Mouse (Mus musculus): ENCODE data around the gene Kirrel2. TPM values are rescaled to one million over a fixed set of nuclear protein-coding genes. Genes with fewer than 3 reads are reported as not detected.
"Not testable (repeated sequence)": the region's sequence is repeated elsewhere in the genome, so short reads cannot be mapped to it uniquely, and the experiment has no call there.

Kirrel2 gene
- polyA plus RNA-seq (2016; fragmentation: Nextera tagmentation; extraction: Ambion mirVana), result 1.1 and 1.3 TPM in 2 replicates

DNA sequence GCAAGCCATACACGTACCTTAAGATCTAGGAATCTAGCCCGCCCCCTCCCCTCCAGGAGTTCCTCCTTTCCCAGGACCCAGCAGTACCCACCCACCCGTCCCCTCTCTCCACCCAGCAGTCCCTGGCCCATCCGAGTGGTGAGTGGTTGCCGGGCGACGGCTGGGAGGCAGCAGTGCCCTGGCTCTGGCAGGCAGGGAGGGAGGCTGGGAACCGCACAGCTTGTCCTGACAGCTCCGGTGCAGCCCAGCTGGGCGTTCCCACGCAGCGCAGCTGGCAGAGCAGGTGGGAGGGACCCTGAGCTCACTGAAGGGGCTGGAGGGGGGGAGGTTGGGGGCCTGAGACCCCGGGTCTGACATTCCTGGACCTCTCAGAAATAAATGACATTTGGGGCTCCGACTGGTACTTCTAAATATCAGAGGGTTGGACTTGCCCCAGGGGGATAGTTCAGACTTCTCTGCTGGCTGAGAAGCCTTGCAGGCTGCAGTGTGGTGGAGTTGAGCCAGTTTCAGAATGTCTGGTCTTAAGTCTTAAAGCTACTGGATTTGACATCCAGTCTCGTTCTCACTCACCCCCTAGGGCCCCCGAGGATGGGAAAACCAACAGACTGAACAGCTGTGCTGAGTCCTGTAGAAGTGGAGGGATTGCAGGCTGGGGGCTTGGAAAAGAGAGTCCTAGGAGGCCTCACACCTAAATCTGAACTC, at the start of gene Kirrel2, which contains the start of gene Nphs1:
Gene Kirrel2, minus strand, starts transcription at position 62 of the 702 bp plus-strand sequence.
Gene Nphs1, plus strand, starts transcription at position 687 of the 702 bp plus-strand sequence.
- peak within 1 kb of the TSS; percentile 32 for H3K4me2 ChIP-seq
- H3K9ac ChIP-seq, result 0 out of 2 replicates have a peak within 1 kb of the TSS, but pooled peaks have one; percentile 13
- peak within 1 kb of the TSS; percentile 1; the same call in 1 of the 2 replicates for H3K4me3 ChIP-seq
- 0 out of 2 replicates have a peak, but pooled peaks have one; percentile 11 for ATAC-seq (ENCODE audit: insufficient number of reproducible peaks, low FRiP score)
- no peak within 1 kb of the TSS for H3K27ac ChIP-seq (ENCODE audit: poor library complexity, severe bottlenecking)
- 3% methylated on average over 16 of the region's 16 CpGs for WGBS
- H3K27me3 ChIP-seq (replicated peaks), result peaks cover 99% of the 10 kb centered on the region
- no peaks in the 10 kb centered on the region for H3K36me3 ChIP-seq
- H3K9me3 ChIP-seq (replicated peaks), result 0 out of 2 replicates have a peak, but pooled peaks cover 8% of the 10 kb centered on the region
- no peaks in the 10 kb centered on the region; the same call in none of the 2 replicates for H3K4me1 ChIP-seq (replicated peaks)

- not testable (repeated sequence) for ATAC-seq (ENCODE audit: insufficient number of reproducible peaks, low FRiP score); H3K9ac ChIP-seq; H3K4me2 ChIP-seq; H3K4me3 ChIP-seq; H3K4me1 ChIP-seq (replicated peaks); H3K9me3 ChIP-seq (replicated peaks); H3K27ac ChIP-seq (ENCODE audit: poor library complexity, severe bottlenecking); H3K27me3 ChIP-seq (replicated peaks); H3K36me3 ChIP-seq
- 68% methylated on average over 5 of the region's 5 CpGs for WGBS
These were observed 43.7 kb upstream of the Kirrel2 start for GRCm38 (mm10) chr7:30501159-30501558.

DNA sequence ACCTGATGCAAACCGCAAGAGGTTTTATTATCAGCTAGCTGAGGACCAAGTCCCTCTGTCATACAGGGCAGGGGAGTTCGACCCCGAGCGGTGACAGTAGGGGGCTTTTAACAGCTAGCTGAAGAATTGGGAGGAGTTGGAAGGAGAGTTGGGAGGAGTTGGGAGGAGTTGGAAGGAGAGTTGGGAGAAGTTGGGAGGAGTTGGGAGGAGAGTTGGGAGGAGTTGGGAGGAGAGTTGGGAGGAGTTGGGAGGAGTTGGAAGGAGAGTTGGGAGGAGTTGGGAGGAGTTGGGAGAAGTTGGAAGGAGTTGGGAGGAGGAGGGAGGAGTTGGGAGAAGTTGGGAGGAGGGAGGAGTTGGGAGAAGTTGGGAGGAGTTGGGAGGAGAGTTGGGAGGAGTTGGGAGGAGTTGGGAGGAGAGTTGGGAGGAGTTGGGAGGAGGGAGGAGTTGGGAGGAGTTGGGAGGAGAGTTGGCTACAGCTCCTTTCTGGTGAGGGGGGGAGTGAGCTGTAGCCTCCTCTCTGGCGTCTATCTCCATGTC, 38.1 kb upstream of the Kirrel2 start:
- not testable (repeated sequence) for H3K4me1 ChIP-seq (replicated peaks); H3K9ac ChIP-seq; H3K27ac ChIP-seq (ENCODE audit: poor library complexity, severe bottlenecking); H3K9me3 ChIP-seq (replicated peaks); H3K36me3 ChIP-seq; H3K4me3 ChIP-seq; ATAC-seq (ENCODE audit: insufficient number of reproducible peaks, low FRiP score); H3K4me2 ChIP-seq
- 46% methylated on average over 5 of the region's 5 CpGs for WGBS
- peaks cover 28% of the 10 kb centered on the region for H3K27me3 ChIP-seq (replicated peaks)

- H3K4me3 ChIP-seq, result no peak within 1 kb of the TSS
- no peaks in the 10 kb centered on the region for H3K9me3 ChIP-seq (replicated peaks)
- no peak for ATAC-seq (ENCODE audit: insufficient number of reproducible peaks, low FRiP score)
- H3K27me3 ChIP-seq (replicated peaks), result peaks cover 44% of the 10 kb centered on the region
- H3K27ac ChIP-seq (ENCODE audit: poor library complexity, severe bottlenecking), result no peak within 1 kb of the TSS
- no peaks in the 10 kb centered on the region for H3K36me3 ChIP-seq
- no peak within 1 kb of the TSS for H3K9ac ChIP-seq
- H3K4me2 ChIP-seq, result no peak within 1 kb of the TSS
- H3K4me1 ChIP-seq (replicated peaks), result no peaks in the 10 kb centered on the region
- 54% methylated on average over 11 of the region's 11 CpGs for WGBS
These were observed 36.0 kb upstream of the Kirrel2 start, which contains the start of gene Prodh2 for GRCm38 (mm10) chr7:30493401-30493931. TSS of gene Prodh2 (plus strand) at chr7:30493622.

- peaks cover 44% of the 10 kb centered on the region for H3K27me3 ChIP-seq (replicated peaks)
- WGBS, result 20% methylated on average over 4 of the region's 4 CpGs
- H3K36me3 ChIP-seq, result no peaks in the 10 kb centered on the region
- H3K4me2 ChIP-seq, result no peak overlapping the region
- H3K9me3 ChIP-seq (replicated peaks), result no peaks in the 10 kb centered on the region
- H3K4me3 ChIP-seq, result no peak overlapping the region
- no peak overlapping the region for H3K9ac ChIP-seq
- ATAC-seq (ENCODE audit: insufficient number of reproducible peaks, low FRiP score), result no peak
- no peak overlapping the region for H3K27ac ChIP-seq (ENCODE audit: poor library complexity, severe bottlenecking)
- no peaks in the 10 kb centered on the region for H3K4me1 ChIP-seq (replicated peaks)
These were observed 35.3 kb upstream of the Kirrel2 start for GRCm38 (mm10) chr7:30492765-30493164.

DNA sequence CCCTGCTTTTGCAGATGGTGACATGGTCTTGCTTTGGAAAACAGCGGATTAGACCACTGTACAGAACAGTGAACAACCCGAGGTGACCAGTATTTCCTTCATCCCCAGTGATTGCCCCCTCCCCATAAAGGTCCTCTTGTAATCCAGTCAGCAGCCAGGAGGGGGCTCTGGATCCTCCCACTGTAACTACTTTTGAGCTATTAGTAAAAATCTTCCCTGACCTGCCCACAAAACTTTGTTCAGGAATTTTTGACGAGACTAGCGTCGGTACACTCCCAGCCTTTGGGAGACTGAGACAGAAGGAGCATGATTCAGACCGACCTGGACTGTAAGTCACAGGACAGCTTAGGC, 33.4 kb upstream of the Kirrel2 start:
- WGBS, result 15% methylated on average over 6 of the region's 6 CpGs
- no peak overlapping the region for H3K27ac ChIP-seq (ENCODE audit: poor library complexity, severe bottlenecking)
- H3K27me3 ChIP-seq (replicated peaks), result peaks cover 40% of the 10 kb centered on the region
- H3K36me3 ChIP-seq, result no peaks in the 10 kb centered on the region
- no peak overlapping the region for H3K4me3 ChIP-seq
- H3K4me1 ChIP-seq (replicated peaks), result no peaks in the 10 kb centered on the region
- H3K9me3 ChIP-seq (replicated peaks), result no peaks in the 10 kb centered on the region
- H3K9ac ChIP-seq, result no peak overlapping the region
- H3K4me2 ChIP-seq, result no peak overlapping the region
- ATAC-seq (ENCODE audit: insufficient number of reproducible peaks, low FRiP score), result no peak

GRCm38 (mm10) chr7:30490251-30490956, 32.9 kb upstream of the Kirrel2 start:
- no peaks in the 10 kb centered on the region for H3K4me1 ChIP-seq (replicated peaks)
- 24% methylated on average over 16 of the region's 16 CpGs for WGBS
- no peak overlapping the region for H3K4me2 ChIP-seq
- peaks cover 40% of the 10 kb centered on the region for H3K27me3 ChIP-seq (replicated peaks)
- H3K4me3 ChIP-seq, result no peak overlapping the region
- H3K9me3 ChIP-seq (replicated peaks), result no peaks in the 10 kb centered on the region
- H3K27ac ChIP-seq (ENCODE audit: poor library complexity, severe bottlenecking), result no peak overlapping the region
- H3K9ac ChIP-seq, result no peak overlapping the region
- no peaks in the 10 kb centered on the region for H3K36me3 ChIP-seq
- no peak for ATAC-seq (ENCODE audit: insufficient number of reproducible peaks, low FRiP score)

- Histone ChIP-seq H3K9ac (no peak overlapping the region), H3K4me3 (no peak overlapping the region), H3K4me1 (replicated peaks) (0 out of 2 replicates have a peak, but pooled peaks cover 4% of the 10 kb centered on the region), H3K9me3 (replicated peaks) (no peaks in the 10 kb centered on the region), H3K4me2 (no peak overlapping the region), H3K27me3 (replicated peaks) (peaks cover 40% of the 10 kb centered on the region), H3K27ac (ENCODE audit: poor library complexity, severe bottlenecking) (no peak overlapping the region), H3K36me3 (no peaks in the 10 kb centered on the region)
- ATAC-seq (ENCODE audit: insufficient number of reproducible peaks, low FRiP score), result no peak
- WGBS, result 16% methylated on average over 8 of the region's 8 CpGs
These were observed 26.8 kb upstream of the Kirrel2 start for GRCm38 (mm10) chr7:30484250-30484649.

GRCm38 (mm10) chr7:30477415-30478381, 20.2 kb upstream of the Kirrel2 start:
- Histone ChIP-seq H3K27ac (ENCODE audit: poor library complexity, severe bottlenecking) (no peak overlapping the region), H3K27me3 (replicated peaks) (peaks cover 32% of the 10 kb centered on the region), H3K4me2 (peak overlapping the region; percentile 63), H3K4me3 (peak overlapping the region; percentile 31), H3K9ac (no peak overlapping the region), H3K4me1 (replicated peaks) (peaks cover 4% of the 10 kb centered on the region; the same call in 1 of the 2 replicates), H3K9me3 (replicated peaks) (no peaks in the 10 kb centered on the region; the same call in 1 of the 2 replicates), H3K36me3 (no peaks in the 10 kb centered on the region)
- ATAC-seq (ENCODE audit: insufficient number of reproducible peaks, low FRiP score), result no peak
- WGBS, result 9% methylated on average over 31 of the region's 32 CpGs

DNA sequence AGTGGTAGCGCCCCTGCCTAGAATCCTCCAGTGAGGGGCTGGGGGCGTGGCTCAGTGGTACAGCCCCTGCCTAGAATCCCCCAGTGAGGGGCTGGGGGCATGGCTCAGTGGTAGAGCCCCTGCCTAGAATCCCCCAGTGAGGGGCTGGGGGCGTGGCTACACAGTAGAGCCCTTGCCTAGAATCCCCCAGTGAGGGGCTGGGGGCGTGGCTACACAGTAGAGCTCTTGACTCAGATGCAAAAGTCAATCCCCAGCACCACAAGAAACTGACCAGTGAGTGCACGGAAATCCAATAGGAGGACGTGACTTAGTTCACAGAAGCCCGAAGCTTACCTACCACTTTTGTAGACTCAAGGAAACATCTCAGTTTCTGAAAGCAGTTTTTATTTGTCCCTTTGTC, 18.6 kb upstream of the Kirrel2 start:
- H3K27ac ChIP-seq (ENCODE audit: poor library complexity, severe bottlenecking); H3K36me3 ChIP-seq; H3K4me2 ChIP-seq; H3K9ac ChIP-seq; H3K4me1 ChIP-seq (replicated peaks); H3K9me3 ChIP-seq (replicated peaks); ATAC-seq (ENCODE audit: insufficient number of reproducible peaks, low FRiP score); H3K4me3 ChIP-seq: not testable (repeated sequence)
- 83% methylated on average over 7 of the region's 7 CpGs for WGBS
- peaks cover 30% of the 10 kb centered on the region for H3K27me3 ChIP-seq (replicated peaks)
